Mouse (Mus musculus): ENCODE data around the gene Snx21.

DNA sequence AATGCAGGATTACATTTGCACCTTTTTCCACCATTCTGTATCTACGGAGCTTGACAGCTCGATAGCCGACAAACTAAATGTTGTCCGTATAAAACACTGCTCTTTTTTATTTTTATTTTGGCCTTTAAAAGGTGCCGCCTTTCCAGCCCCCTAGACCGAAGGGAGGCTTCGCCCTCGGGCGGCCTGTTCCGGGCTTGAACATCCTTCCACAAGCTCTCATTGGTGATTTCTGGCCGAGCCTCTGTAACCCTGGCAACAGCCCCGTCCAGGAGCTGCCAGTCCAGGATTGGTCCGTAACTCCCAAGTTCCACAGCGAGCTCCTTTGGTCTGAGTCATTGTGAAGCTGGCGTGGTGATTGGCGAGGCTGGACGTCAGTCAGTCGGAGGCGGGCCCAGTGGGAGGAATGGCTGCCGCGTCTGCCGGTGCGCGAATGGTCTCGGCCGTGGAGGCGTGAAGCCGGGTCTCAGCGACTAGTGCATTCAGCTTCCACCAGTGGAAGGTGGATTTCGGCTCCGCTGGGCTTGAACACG is 37.1 kb downstream of the Snx21 start, which contains the start of gene Zswim1:
- TF ChIP-seq ZNF384 (IDR thresholded peaks at IDR 0.05; ENCODE audit: low read depth, low read length) (no peak), HCFC1 (IDR thresholded peaks at IDR 0.05; ENCODE audit: borderline replicate concordance, insufficient read depth, low read length) (0 out of 2 replicates have a peak, but pooled peaks have one; percentile 32), MAFK (IDR thresholded peaks at IDR 0.05; ENCODE audit: insufficient read depth, low read depth, low read length) (no peak), ZC3H11A (IDR thresholded peaks at IDR 0.05; ENCODE audit: borderline replicate concordance, low read depth, low read length) (no peak), CHD2 (IDR thresholded peaks at IDR 0.05; ENCODE audit: low read depth, low read length) (no peak; the same call in 1 of the 2 replicates)
